Mouse (Mus musculus): ENCODE measurements at regions not wholly inside any gene's neighbourhood (a gene's known extent, or its start where the extent isn't known, plus 50 kb on each side); places are given as distances from the start of the nearest gene placed in this dataset.

GRCm38 (mm10) chr3:37882417-37882816 is 158.1 kb upstream of the Gm5148 start:
- Histone ChIP-seq H3K27ac (no peak overlapping the region), H3K4me1 (replicated peaks; ENCODE audit: control insufficient read depth, insufficient read depth, low read length) (no peaks in the 10 kb centered on the region), H3K9ac (no peak overlapping the region), H3K4me2 (replicated peaks) (no peak overlapping the region), H3K9me3 (ENCODE audit: control insufficient read depth, low read length) (no peaks in the 10 kb centered on the region), H3K4me3 (replicated peaks; ENCODE audit: low read length) (no peak overlapping the region), H3K36me3 (replicated peaks; ENCODE audit: control insufficient read depth, insufficient read depth) (no peaks in the 10 kb centered on the region), H3K27me3 (ENCODE audit: control insufficient read depth, insufficient read depth, low read length) (no peaks in the 10 kb centered on the region)
- ATAC-seq (ENCODE audit: low FRiP score) (no peak), DNase-seq (ENCODE audit: low spot score) (no peak)
- WGBS = 32% methylated on average over 5 of the region's 5 CpGs

GRCm38 (mm10) chr3:37881016-37881415 is 156.7 kb upstream of the Gm5148 start:
- Histone ChIP-seq H3K9me3 (ENCODE audit: control insufficient read depth, low read length) (no peaks in the 10 kb centered on the region), H3K4me3 (replicated peaks; ENCODE audit: low read length) (no peak overlapping the region), H3K27ac (no peak overlapping the region), H3K27me3 (ENCODE audit: control insufficient read depth, insufficient read depth, low read length) (no peaks in the 10 kb centered on the region), H3K9ac (no peak overlapping the region), H3K36me3 (replicated peaks; ENCODE audit: control insufficient read depth, insufficient read depth) (no peaks in the 10 kb centered on the region), H3K4me1 (replicated peaks; ENCODE audit: control insufficient read depth, insufficient read depth, low read length) (no peaks in the 10 kb centered on the region), H3K4me2 (replicated peaks) (no peak overlapping the region)
- ATAC-seq (ENCODE audit: low FRiP score) (no peak), DNase-seq (ENCODE audit: low spot score) (no peak)
- WGBS = 82% methylated on average over 2 of the region's 2 CpGs

- Histone ChIP-seq H3K36me3 (replicated peaks; ENCODE audit: control insufficient read depth, insufficient read depth) (no peaks in the 10 kb centered on the region), H3K9ac (no peak overlapping the region), H3K4me2 (replicated peaks) (no peak overlapping the region), H3K27me3 (ENCODE audit: control insufficient read depth, insufficient read depth, low read length) (no peaks in the 10 kb centered on the region), H3K4me3 (replicated peaks; ENCODE audit: low read length) (no peak overlapping the region), H3K9me3 (ENCODE audit: control insufficient read depth, low read length) (no peaks in the 10 kb centered on the region), H3K27ac (no peak overlapping the region), H3K4me1 (replicated peaks; ENCODE audit: control insufficient read depth, insufficient read depth, low read length) (peaks cover 7% of the 10 kb centered on the region; the same call in 1 of the 2 replicates)
- WGBS = 57% methylated on average over 6 of the region's 6 CpGs
- ATAC-seq (ENCODE audit: low FRiP score) (no peak), DNase-seq (ENCODE audit: low spot score) (no peak)
Measured at GRCm38 (mm10) chr3:37879056-37879455, 154.8 kb upstream of the Gm5148 start.

GRCm38 (mm10) chr3:37876016-37876765 is 151.9 kb upstream of the Gm5148 start:
- no peaks in the 10 kb centered on the region for H3K36me3 ChIP-seq (replicated peaks; ENCODE audit: control insufficient read depth, insufficient read depth)
- H3K4me3 ChIP-seq (replicated peaks; ENCODE audit: low read length) = no peak overlapping the region
- H3K9me3 ChIP-seq (ENCODE audit: control insufficient read depth, low read length) = no peaks in the 10 kb centered on the region
- ATAC-seq (ENCODE audit: low FRiP score) = no peak
- 78% methylated on average over 13 of the region's 13 CpGs for WGBS
- H3K9ac ChIP-seq = no peak overlapping the region
- no peak for DNase-seq (ENCODE audit: low spot score)
- no peak overlapping the region for H3K4me2 ChIP-seq (replicated peaks)
- no peaks in the 10 kb centered on the region for H3K27me3 ChIP-seq (ENCODE audit: control insufficient read depth, insufficient read depth, low read length)
- H3K4me1 ChIP-seq (replicated peaks; ENCODE audit: control insufficient read depth, insufficient read depth, low read length) = peaks cover 7% of the 10 kb centered on the region; the same call in 1 of the 2 replicates
- peak overlapping the region; percentile 56; the same call in 1 of the 2 replicates for H3K27ac ChIP-seq

- Histone ChIP-seq H3K36me3 (replicated peaks; ENCODE audit: control insufficient read depth, insufficient read depth) (no peaks in the 10 kb centered on the region), H3K9ac (no peak overlapping the region), H3K4me1 (replicated peaks; ENCODE audit: control insufficient read depth, insufficient read depth, low read length) (peaks cover 7% of the 10 kb centered on the region; the same call in 1 of the 2 replicates), H3K27ac (peak overlapping the region; percentile 56), H3K27me3 (ENCODE audit: control insufficient read depth, insufficient read depth, low read length) (no peaks in the 10 kb centered on the region), H3K4me2 (replicated peaks) (no peak overlapping the region), H3K4me3 (replicated peaks; ENCODE audit: low read length) (no peak overlapping the region), H3K9me3 (ENCODE audit: control insufficient read depth, low read length) (no peaks in the 10 kb centered on the region)
- ATAC-seq (ENCODE audit: low FRiP score) = peak; percentile 80; the same call in 1 of the 2 replicates
- 37% methylated on average over 6 of the region's 6 CpGs for WGBS
- peak; percentile 42 for DNase-seq (ENCODE audit: low spot score)
Measured at GRCm38 (mm10) chr3:37875331-37876015, 151.2 kb upstream of the Gm5148 start.

- WGBS = 83% methylated on average over 6 of the region's 6 CpGs
- ATAC-seq (ENCODE audit: low FRiP score) (no peak), DNase-seq (ENCODE audit: low spot score) (no peak)
- Histone ChIP-seq H3K36me3 (replicated peaks; ENCODE audit: control insufficient read depth, insufficient read depth) (no peaks in the 10 kb centered on the region), H3K9me3 (ENCODE audit: control insufficient read depth, low read length) (no peaks in the 10 kb centered on the region), H3K4me2 (replicated peaks) (no peak overlapping the region), H3K4me1 (replicated peaks; ENCODE audit: control insufficient read depth, insufficient read depth, low read length) (peaks cover 7% of the 10 kb centered on the region; the same call in 1 of the 2 replicates), H3K27me3 (ENCODE audit: control insufficient read depth, insufficient read depth, low read length) (no peaks in the 10 kb centered on the region), H3K4me3 (replicated peaks; ENCODE audit: low read length) (no peak overlapping the region), H3K27ac (no peak overlapping the region), H3K9ac (no peak overlapping the region)
Measured at GRCm38 (mm10) chr3:37874864-37875263, 150.6 kb upstream of the Gm5148 start.

- Histone ChIP-seq H3K36me3 (replicated peaks; ENCODE audit: control insufficient read depth, insufficient read depth) (no peaks in the 10 kb centered on the region), H3K4me1 (replicated peaks; ENCODE audit: control insufficient read depth, insufficient read depth, low read length) (peaks cover 7% of the 10 kb centered on the region; the same call in 1 of the 2 replicates), H3K27me3 (ENCODE audit: control insufficient read depth, insufficient read depth, low read length) (no peaks in the 10 kb centered on the region), H3K27ac (no peak overlapping the region), H3K4me2 (replicated peaks) (no peak overlapping the region), H3K9ac (no peak overlapping the region), H3K4me3 (replicated peaks; ENCODE audit: low read length) (no peak overlapping the region), H3K9me3 (ENCODE audit: control insufficient read depth, low read length) (no peaks in the 10 kb centered on the region)
- ATAC-seq (ENCODE audit: low FRiP score) = no peak
- WGBS = 95% methylated on average over 1 of the region's 1 CpGs
- no peak for DNase-seq (ENCODE audit: low spot score)
Measured at GRCm38 (mm10) chr3:37874346-37874745, 150.1 kb upstream of the Gm5148 start.

GRCm38 (mm10) chr3:37872329-37872728 is 148.0 kb upstream of the Gm5148 start:
- no peak for DNase-seq (ENCODE audit: low spot score)
- H3K4me3 ChIP-seq (replicated peaks; ENCODE audit: low read length) = no peak overlapping the region
- no peak for ATAC-seq (ENCODE audit: low FRiP score)
- H3K9me3 ChIP-seq (ENCODE audit: control insufficient read depth, low read length) = no peaks in the 10 kb centered on the region
- no peaks in the 10 kb centered on the region for H3K27me3 ChIP-seq (ENCODE audit: control insufficient read depth, insufficient read depth, low read length)
- no peak overlapping the region for H3K27ac ChIP-seq
- peaks cover 7% of the 10 kb centered on the region; the same call in 1 of the 2 replicates for H3K4me1 ChIP-seq (replicated peaks; ENCODE audit: control insufficient read depth, insufficient read depth, low read length)
- 93% methylated on average over 3 of the region's 3 CpGs for WGBS
- no peak overlapping the region for H3K4me2 ChIP-seq (replicated peaks)
- H3K36me3 ChIP-seq (replicated peaks; ENCODE audit: control insufficient read depth, insufficient read depth) = no peaks in the 10 kb centered on the region
- no peak overlapping the region for H3K9ac ChIP-seq

GRCm38 (mm10) chr3:37871076-37871475 is 146.8 kb upstream of the Gm5148 start:
- ATAC-seq (ENCODE audit: low FRiP score) (no peak), DNase-seq (ENCODE audit: low spot score) (no peak)
- H3K27me3 ChIP-seq (ENCODE audit: control insufficient read depth, insufficient read depth, low read length) = no peaks in the 10 kb centered on the region
- H3K9me3 ChIP-seq (ENCODE audit: control insufficient read depth, low read length) = no peaks in the 10 kb centered on the region
- no peak overlapping the region for H3K4me3 ChIP-seq (replicated peaks; ENCODE audit: low read length)
- H3K9ac ChIP-seq = no peak overlapping the region
- no peak overlapping the region for H3K4me2 ChIP-seq (replicated peaks)
- H3K36me3 ChIP-seq (replicated peaks; ENCODE audit: control insufficient read depth, insufficient read depth) = no peaks in the 10 kb centered on the region
- peaks cover 7% of the 10 kb centered on the region; the same call in 1 of the 2 replicates for H3K4me1 ChIP-seq (replicated peaks; ENCODE audit: control insufficient read depth, insufficient read depth, low read length)
- WGBS = 77% methylated on average over 4 of the region's 4 CpGs
- H3K27ac ChIP-seq = no peak overlapping the region

All from hindbrain, embryonic 14.5 days (tissue).